Mouse (Mus musculus) intestine, embryonic 16.5 days (tissue): ENCODE measurements around the gene Cdca3. TPM values are rescaled to one million over a fixed set of nuclear protein-coding genes. Genes with fewer than 3 reads are reported as not detected.
A peak's percentile ranks its signal among the peaks of the same experiment; 100 is the strongest.

Experiments
- ATAC-seq: fragments of 200-750 bp; cut with Nextera tagmentation; 2 replicates; pipeline ENCODE4 v1.8.0; 2017; ENCODE audit warnings: moderate TSS enrichment, moderate library complexity
- H3K27ac ChIP-seq: fragments of 300-500 bp; sonication (generic); 2 replicates; pipeline ENCODE4 v1.5.1; 2014; ENCODE audit warnings: mild to moderate bottlenecking, low read length
- H3K27me3 ChIP-seq: fragments of 300-500 bp; sonication (generic); replicated peaks from 2 replicates; pipeline ENCODE4 v1.6.1; 2014; ENCODE audit warnings: low read length, control low read depth, mixed read lengths; ENCODE audit not compliant: control insufficient read depth, insufficient read depth
- H3K36me3 ChIP-seq: fragments of 300-500 bp; sonication (generic); 2 replicates; pipeline ENCODE4 v1.6.1; 2014; ENCODE audit warnings: low read length, control low read depth; ENCODE audit not compliant: control insufficient read depth, insufficient read depth
- H3K4me1 ChIP-seq: fragments of 300-500 bp; sonication (generic); 2 replicates; pipeline ENCODE4 v1.6.1; 2014; ENCODE audit warnings: low read length, control low read depth, mixed read lengths; ENCODE audit not compliant: control insufficient read depth, insufficient read depth
- H3K4me2 ChIP-seq: fragments of 300-500 bp; sonication (generic); 2 replicates; pipeline ENCODE4 v1.6.1; 2014; ENCODE audit warnings: low read depth, low read length, control low read depth
- H3K4me3 ChIP-seq: fragments of 300-500 bp; sonication (generic); 2 replicates; pipeline ENCODE4 v1.5.1; 2014; ENCODE audit warnings: mild to moderate bottlenecking, low read length
- H3K9ac ChIP-seq: fragments of 300-500 bp; sonication (generic); 2 replicates; pipeline ENCODE4 v1.6.1; 2014; ENCODE audit warnings: low read depth, low read length
- H3K9me3 ChIP-seq: fragments of 300-500 bp; sonication (generic); 2 replicates; pipeline ENCODE4 v1.6.1; 2016; ENCODE audit warnings: low read length, control low read depth; ENCODE audit not compliant: control insufficient read depth
- WGBS: fragments of 180-500 bp; shearing (Covaris S2); extraction: QIAGEN DNeasy Blood & Tissue Kit; methylation state at CpG from one replicate; pipeline ENCODE4 v1.1.7; 2014; 5-methylcytosine and 5-hydroxymethylcytosine counted together
- polyA plus RNA-seq: library from polyadenylated mRNA; unstranded; fragments of >200 nt; fragmentation: Nextera tagmentation; extraction: Ambion mirVana; gene quantifications from 2 replicates; pipeline ENCODE4 v1.2.1, GENCODE M21; 2015

The Cdca3 gene
- polyA plus RNA-seq, 1 experiment from 2014 or later, result 183 TPM

- no peak within 1 kb of the TSS for H3K4me2 ChIP-seq
- ATAC-seq, result 0 out of 2 replicates have a peak, but pooled peaks have one; percentile 11
- 36% methylated on average over 15 of the region's 15 CpGs for WGBS
- H3K9ac ChIP-seq, result peak within 1 kb of the TSS; percentile 50
- no peaks in the 10 kb centered on the region for H3K9me3 ChIP-seq
- H3K27ac ChIP-seq, result no peak within 1 kb of the TSS
- no peaks in the 10 kb centered on the region for H3K27me3 ChIP-seq
- no peak within 1 kb of the TSS for H3K4me3 ChIP-seq
- H3K36me3 ChIP-seq, result no peaks in the 10 kb centered on the region
- H3K4me1 ChIP-seq, result peaks cover 7% of the 10 kb centered on the region
These were observed 11.2 kb downstream of the Cdca3 start, which contains the start of gene Gnb3 for GRCm38 (mm10) chr6:124840241-124841167. Gnb3 (minus strand) TSS chr6:124840275.

GRCm38 (mm10) chr6:124847305-124847704 is 18.0 kb downstream of the Cdca3 start:
- WGBS, result 10% methylated on average over 9 of the region's 9 CpGs
- Histone ChIP-seq H3K4me3 (no peak overlapping the region), H3K36me3 (no peaks in the 10 kb centered on the region), H3K27me3 (no peaks in the 10 kb centered on the region), H3K4me2 (no peak overlapping the region), H3K27ac (no peak overlapping the region), H3K4me1 (0 out of 2 replicates have a peak, but pooled peaks cover 2% of the 10 kb centered on the region), H3K9ac (no peak overlapping the region), H3K9me3 (no peaks in the 10 kb centered on the region)
- peak; percentile 73 for ATAC-seq

DNA sequence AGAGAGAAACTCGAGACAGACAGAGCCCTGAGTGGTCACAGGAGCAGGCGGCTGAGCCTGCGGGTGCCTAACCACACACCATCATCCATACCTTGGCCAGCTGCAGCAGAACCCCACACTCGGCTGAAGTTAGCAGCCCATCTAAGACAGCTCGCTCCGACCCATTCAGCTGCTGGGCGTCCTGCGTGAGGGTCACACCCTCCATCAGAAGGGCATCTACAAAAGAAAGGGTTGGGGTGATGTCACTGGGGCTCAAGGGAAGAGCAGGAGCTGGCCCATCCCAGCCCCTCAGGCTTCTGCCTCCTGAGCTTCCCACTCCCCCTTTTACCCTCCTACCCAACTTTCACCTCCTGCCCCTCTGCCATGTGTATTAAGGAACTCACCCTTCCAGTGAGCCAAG is 21.2 kb downstream of the Cdca3 start:
- no peak overlapping the region for H3K4me3 ChIP-seq
- ATAC-seq, result no peak
- H3K36me3 ChIP-seq, result no peaks in the 10 kb centered on the region
- H3K9me3 ChIP-seq, result no peaks in the 10 kb centered on the region
- H3K9ac ChIP-seq, result no peak overlapping the region
- H3K27me3 ChIP-seq, result no peaks in the 10 kb centered on the region
- H3K27ac ChIP-seq, result no peak overlapping the region
- no peak overlapping the region for H3K4me2 ChIP-seq
- 0 out of 2 replicates have a peak, but pooled peaks cover 3% of the 10 kb centered on the region for H3K4me1 ChIP-seq
- WGBS, result 57% methylated on average over 8 of the region's 8 CpGs

GRCm38 (mm10) chr6:124854647-124855046 is 25.3 kb downstream of the Cdca3 start:
- ATAC-seq, result no peak
- Histone ChIP-seq H3K4me3 (no peak overlapping the region), H3K36me3 (no peaks in the 10 kb centered on the region), H3K4me1 (0 out of 2 replicates have a peak, but pooled peaks cover 15% of the 10 kb centered on the region), H3K9me3 (no peaks in the 10 kb centered on the region), H3K27ac (no peak overlapping the region), H3K27me3 (peaks cover 11% of the 10 kb centered on the region; the same call in 1 of the 2 replicates), H3K9ac (no peak overlapping the region), H3K4me2 (no peak overlapping the region)
- 65% methylated on average over 12 of the region's 12 CpGs for WGBS

DNA sequence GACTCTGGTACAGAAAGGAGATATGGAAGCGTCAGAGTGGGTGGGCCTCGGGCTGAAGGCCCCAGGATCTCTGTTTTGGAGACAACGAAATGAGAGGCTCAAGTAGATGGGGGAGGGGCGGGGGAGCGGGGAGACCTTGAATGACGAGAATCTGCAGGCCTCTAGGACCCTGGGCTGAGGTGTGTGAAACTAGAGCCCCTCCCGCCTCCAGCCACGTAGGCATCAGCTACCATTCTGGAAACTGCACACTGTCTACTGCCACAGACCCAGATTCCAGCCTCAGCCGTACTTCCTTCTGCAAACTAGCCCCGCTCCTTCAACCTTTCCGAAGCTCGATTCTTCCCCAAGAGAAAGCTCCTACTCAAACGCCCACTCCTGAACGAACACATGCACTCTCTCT is 27.0 kb downstream of the Cdca3 start:
- 13% methylated on average over 14 of the region's 14 CpGs for WGBS
- no peak overlapping the region for H3K27ac ChIP-seq

GRCm38 (mm10) chr6:124856916-124857839 is 27.8 kb downstream of the Cdca3 start, which contains the start of gene P3h3:
P3h3 (minus strand) TSS chr6:124857752.
- H3K9me3 ChIP-seq, result no peaks in the 10 kb centered on the region
- peaks cover 11% of the 10 kb centered on the region; the same call in 1 of the 2 replicates for H3K27me3 ChIP-seq
- peak; percentile 87 for ATAC-seq
- H3K4me2 ChIP-seq, result peak within 1 kb of the TSS; percentile 96
- peak within 1 kb of the TSS; percentile 92 for H3K27ac ChIP-seq
- under 1% methylated on average over 85 of the region's 86 CpGs for WGBS
- 0 out of 2 replicates have a peak, but pooled peaks cover 15% of the 10 kb centered on the region for H3K4me1 ChIP-seq
- H3K4me3 ChIP-seq, result peak within 1 kb of the TSS; percentile 70
- no peaks in the 10 kb centered on the region for H3K36me3 ChIP-seq
- peak within 1 kb of the TSS; percentile 88 for H3K9ac ChIP-seq

More for the DNA sequence above, 27.0 kb downstream of the Cdca3 start:
- H3K27me3 ChIP-seq, result peaks cover 11% of the 10 kb centered on the region; the same call in 1 of the 2 replicates
- ATAC-seq, result peak; percentile 38; the same call in 1 of the 2 replicates
- peak overlapping the region; percentile 70 for H3K4me3 ChIP-seq
- H3K9me3 ChIP-seq, result no peaks in the 10 kb centered on the region
- H3K36me3 ChIP-seq, result no peaks in the 10 kb centered on the region
- H3K4me2 ChIP-seq, result peak overlapping the region; percentile 96
- peak overlapping the region; percentile 88 for H3K9ac ChIP-seq
- H3K4me1 ChIP-seq, result 0 out of 2 replicates have a peak, but pooled peaks cover 15% of the 10 kb centered on the region

DNA sequence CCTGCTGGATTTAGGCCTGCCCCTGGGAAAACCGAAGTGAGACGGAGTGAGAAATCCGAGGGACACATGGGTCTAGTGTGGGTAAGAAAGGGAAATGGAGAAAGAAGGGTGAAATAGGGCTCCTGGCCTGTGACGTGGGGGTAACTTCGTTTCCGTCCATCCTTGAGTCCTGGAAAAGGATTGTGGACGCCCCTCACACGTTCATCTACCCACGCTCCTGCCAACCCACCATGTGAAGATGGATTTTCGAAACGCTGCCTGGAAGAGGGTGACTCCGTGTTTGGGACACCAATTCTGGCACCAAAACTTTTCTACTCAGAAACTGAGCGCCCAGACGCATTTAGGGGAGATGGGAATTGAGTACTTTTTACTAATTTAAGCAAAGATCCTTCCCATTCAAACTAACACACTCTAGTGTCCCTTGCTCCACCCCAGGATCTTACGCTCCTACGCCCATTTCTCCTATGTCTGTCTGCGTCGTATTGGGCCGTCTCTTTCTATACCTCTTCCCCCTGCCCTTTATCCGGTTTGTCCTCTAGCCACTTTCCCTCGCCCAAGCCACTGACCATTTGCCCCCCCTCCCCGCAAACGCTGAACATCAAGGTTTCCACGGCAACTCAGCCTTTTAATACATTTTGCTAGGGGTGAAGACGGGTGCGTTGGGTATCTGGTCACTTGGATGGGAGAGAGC is 28.6 kb downstream of the Cdca3 start:
- no peak for ATAC-seq
- Histone ChIP-seq H3K36me3 (no peaks in the 10 kb centered on the region), H3K4me3 (peak overlapping the region; percentile 70), H3K27me3 (peaks cover 18% of the 10 kb centered on the region; the same call in 1 of the 2 replicates), H3K9ac (peak overlapping the region; percentile 88), H3K9me3 (no peaks in the 10 kb centered on the region), H3K4me2 (peak overlapping the region; percentile 96), H3K27ac (peak overlapping the region; percentile 92; the same call in 1 of the 2 replicates), H3K4me1 (peaks cover 16% of the 10 kb centered on the region)
- WGBS, result 26% methylated on average over 26 of the region's 26 CpGs

GRCm38 (mm10) chr6:124858561-124859318 is 29.4 kb downstream of the Cdca3 start:
- H3K27me3 ChIP-seq, result peaks cover 18% of the 10 kb centered on the region; the same call in 1 of the 2 replicates
- WGBS, result 78% methylated on average over 27 of the region's 28 CpGs
- 0 out of 2 replicates have a peak overlapping the region, but pooled peaks have one; percentile 88 for H3K9ac ChIP-seq
- H3K4me1 ChIP-seq, result peaks cover 22% of the 10 kb centered on the region
- ATAC-seq, result no peak
- H3K4me3 ChIP-seq, result no peak overlapping the region
- no peaks in the 10 kb centered on the region for H3K9me3 ChIP-seq
- no peak overlapping the region for H3K4me2 ChIP-seq
- H3K27ac ChIP-seq, result no peak overlapping the region
- no peaks in the 10 kb centered on the region for H3K36me3 ChIP-seq
